Mouse (Mus musculus) monocyte, adult 59 days (primary cell): ENCODE data around the gene Gxylt2. TPM values are rescaled to one million over a fixed set of nuclear protein-coding genes. Genes with fewer than 3 reads are reported as not detected.

Experiments
- total RNA-seq, 2 experiments: library from RNA; stranded (reverse); gene quantifications; one replicate each; pipeline ENCODE4 v1.2.4; 2023

Gxylt2 gene
- not detected for total RNA-seq

DNA sequence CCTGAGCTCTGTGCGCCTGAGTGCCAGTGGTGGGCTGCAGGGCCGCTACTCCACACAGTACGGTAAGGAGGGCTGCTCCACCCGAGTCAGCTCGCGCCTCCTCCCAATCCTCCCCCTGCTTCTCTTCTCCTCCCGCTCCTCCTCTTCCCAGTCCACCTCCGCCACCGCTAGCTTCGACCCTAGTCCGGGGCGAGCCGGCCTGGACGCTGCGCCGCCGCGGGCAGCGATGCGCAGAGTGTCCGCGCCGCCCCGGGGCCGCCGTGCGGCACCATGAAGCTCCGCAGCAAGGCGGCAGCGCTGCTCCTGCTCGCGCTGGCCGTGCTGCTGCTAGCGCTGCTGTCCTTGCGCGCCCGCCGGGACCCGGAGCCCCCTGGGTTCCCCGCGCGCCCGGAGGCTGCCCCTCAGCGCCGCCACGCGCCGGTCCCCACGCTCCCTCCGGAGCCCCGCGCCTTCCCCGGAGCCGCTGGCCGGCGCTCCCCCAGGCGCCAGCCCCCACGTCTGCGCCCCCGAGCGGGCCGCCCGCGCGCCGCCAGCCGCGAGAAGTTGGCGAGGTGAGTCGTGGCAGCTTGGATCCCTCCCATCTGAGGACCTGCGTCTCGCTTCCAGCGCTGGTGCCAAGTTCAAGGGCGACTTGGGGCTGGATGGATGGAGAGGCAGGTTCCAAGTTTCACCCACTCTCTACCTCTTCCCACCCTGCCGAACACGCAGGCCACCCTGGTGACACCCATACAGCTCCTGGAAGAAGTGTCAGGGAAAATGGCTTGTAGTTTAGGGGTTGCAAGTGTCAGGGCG, at the start of gene Gxylt2:
Gene Gxylt2, plus strand, starts transcription at position 161 of the 792 bp plus-strand sequence.

DNA sequence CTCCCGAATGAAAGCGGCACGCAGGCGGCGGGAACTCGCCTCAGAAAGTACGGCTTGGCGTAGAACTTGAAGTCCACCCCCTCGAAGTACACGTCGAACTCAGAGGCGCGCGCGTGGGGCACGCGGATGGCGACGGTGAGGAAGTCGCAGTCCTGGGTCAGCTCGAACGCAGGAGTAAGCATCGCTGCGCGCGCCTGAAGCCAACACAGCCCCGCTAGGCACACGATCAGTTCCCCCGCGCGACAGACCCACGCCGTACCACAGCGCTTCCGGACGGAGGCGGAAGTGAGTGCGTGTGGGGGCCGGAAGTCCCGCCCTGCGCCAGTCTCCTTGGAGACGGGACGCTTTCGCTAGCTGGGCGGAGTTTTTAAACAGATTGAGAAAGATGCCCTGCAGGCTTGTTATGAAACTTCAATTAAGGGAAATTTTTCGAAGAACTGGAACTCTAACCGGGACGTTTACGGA, 33.6 kb upstream of the Gxylt2 start, which contains the start of gene Shq1:
Gene Shq1, minus strand, starts transcription at position 278 of the 465 bp plus-strand sequence.

DNA sequence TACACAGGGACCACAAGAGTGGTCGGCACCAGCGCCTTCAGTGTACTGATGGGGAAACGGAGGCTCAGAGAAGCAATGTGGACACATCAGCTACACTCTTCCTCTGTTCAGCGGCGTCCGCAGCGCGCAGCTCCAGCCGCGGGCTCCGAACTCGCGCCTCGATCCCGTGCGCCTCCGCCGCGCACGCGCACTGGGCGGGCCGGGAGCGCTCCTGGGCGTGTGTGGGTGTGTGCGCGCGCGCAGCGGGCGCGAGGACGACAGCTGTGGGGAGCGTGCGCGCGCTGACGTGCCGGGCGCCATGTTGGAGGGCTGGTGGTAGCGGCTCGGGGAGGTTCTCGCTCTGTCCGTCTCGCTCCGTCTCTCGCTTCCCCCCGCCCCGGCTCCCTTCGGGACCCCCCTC, 128.8 kb downstream of the Gxylt2 start, which contains the start of gene Ppp4r2:
Gene Ppp4r2, plus strand, starts transcription at position 268 of the 400 bp plus-strand sequence.

Other genes starting within 250 kb of the Gxylt2 start
- 1 to 10 TPM; 5.8 to 7.0 TPM for gene Shq1, start 33.6 kb upstream of the Gxylt2 start, total RNA-seq
- 10 to 100 TPM; 72.7 to 89.8 TPM for gene Ppp4r2, start 128.9 kb downstream of the Gxylt2 start, total RNA-seq